Mouse (Mus musculus): ENCODE data around the gene Dio2.

Dio2 gene

GRCm38 (mm10) chr12:90738388-90739223 is at the start of gene Dio2:
Dio2 (minus strand) TSS chr12:90738438.
- DNase-seq = peak; percentile 66

GRCm38 (mm10) chr12:90781438-90781837 is 43.2 kb upstream of the Dio2 start:
- DNase-seq = no peak

- DNase-seq = no peak
Measured at GRCm38 (mm10) chr12:90744752-90745151, 6.5 kb upstream of the Dio2 start.

- DNase-seq = no peak
Measured at GRCm38 (mm10) chr12:90743633-90744032, 5.4 kb upstream of the Dio2 start.

GRCm38 (mm10) chr12:90740468-90740867 is 2.2 kb upstream of the Dio2 start:
- DNase-seq = peak; percentile 72

GRCm38 (mm10) chr12:90737932-90738331 is 306 bp downstream of the Dio2 start:
- peak; percentile 65 for DNase-seq

GRCm38 (mm10) chr12:90735447-90735846 is 2.8 kb downstream of the Dio2 start:
- DNase-seq = no peak

- DNase-seq = no peak
Measured at GRCm38 (mm10) chr12:90734503-90734902, 3.7 kb downstream of the Dio2 start.

- DNase-seq = no peak
Measured at GRCm38 (mm10) chr12:90733721-90734120, 4.5 kb downstream of the Dio2 start.

- DNase-seq = peak; percentile 56
Measured at GRCm38 (mm10) chr12:90729648-90730047, 8.6 kb downstream of the Dio2 start.

- no peak for DNase-seq
Measured at GRCm38 (mm10) chr12:90725107-90725506, 13.1 kb downstream of the Dio2 start.

- no peak for DNase-seq
Measured at GRCm38 (mm10) chr12:90724644-90725043, 13.6 kb downstream of the Dio2 start.

GRCm38 (mm10) chr12:90694135-90694534 is 44.1 kb downstream of the Dio2 start:
- DNase-seq = no peak
